Mouse (Mus musculus): ENCODE data around the gene Dnase1l2.

DNA sequence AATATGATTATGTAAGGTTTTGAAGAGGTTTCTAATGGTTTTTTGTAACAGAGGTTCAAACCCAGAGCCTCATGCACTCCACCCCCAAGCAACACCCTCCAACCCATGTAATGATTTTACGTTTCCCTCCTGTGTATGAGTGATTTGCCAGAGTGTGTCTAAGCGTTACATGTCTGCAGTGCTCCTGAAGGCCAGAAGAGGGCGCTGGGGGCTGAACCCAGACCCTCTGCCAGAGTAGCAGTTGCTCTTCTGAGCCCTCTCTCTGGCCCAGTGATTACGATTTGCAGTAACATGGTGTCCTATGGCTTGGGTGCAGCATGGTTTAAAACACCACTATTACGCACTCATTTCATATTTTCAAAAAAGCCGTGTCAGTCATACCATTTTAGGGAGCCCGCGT, 51.8 kb downstream of the Dnase1l2 start:
- TF ChIP-seq CTCF (IDR thresholded peaks at IDR 0.05; ENCODE audit: extremely low read depth, insufficient read depth, low read length) (peak; percentile 42), POLR2A (IDR thresholded peaks at IDR 0.05; ENCODE audit: extremely low read depth, insufficient read depth, low read length) (no peak)
